Mouse (Mus musculus) hindbrain, embryonic 15.5 days (tissue): ENCODE data around the gene Tmem245. TPM values are rescaled to one million over a fixed set of nuclear protein-coding genes. Genes with fewer than 3 reads are reported as not detected.

Experiments used
- ATAC-seq: fragments of 200-750 bp; cut with Nextera tagmentation; 2 replicates; pipeline ENCODE4 v1.8.0; 2017; ENCODE audit warnings: low read depth, moderate number of reproducible peaks, moderate TSS enrichment; ENCODE audit not compliant: low FRiP score
- H3K27ac ChIP-seq: fragments of 300-500 bp; sonication (generic); replicated peaks from 2 replicates; pipeline ENCODE4 v1.5.1; 2015; ENCODE audit warnings: mild to moderate bottlenecking, inconsistent platforms
- H3K27me3 ChIP-seq: fragments of 300-500 bp; sonication (generic); 2 replicates; pipeline ENCODE4 v1.6.1; 2015; ENCODE audit warnings: control low read depth, inconsistent platforms
- H3K36me3 ChIP-seq: fragments of 300-500 bp; sonication (generic); 2 replicates; pipeline ENCODE4 v1.6.1; 2015; ENCODE audit warnings: control low read depth, inconsistent platforms
- H3K4me1 ChIP-seq: fragments of 300-500 bp; sonication (generic); replicated peaks from 2 replicates; pipeline ENCODE4 v1.6.1; 2015; ENCODE audit warnings: control low read depth, inconsistent platforms
- H3K4me2 ChIP-seq: fragments of 300-500 bp; sonication (generic); 2 replicates; pipeline ENCODE4 v1.6.1; 2015; ENCODE audit warnings: moderate library complexity, mild to moderate bottlenecking, inconsistent platforms
- H3K4me3 ChIP-seq: fragments of 300-500 bp; sonication (generic); 2 replicates; pipeline ENCODE4 v1.5.1; 2015; ENCODE audit warnings: mild to moderate bottlenecking, inconsistent platforms
- H3K9ac ChIP-seq: fragments of 300-500 bp; sonication (generic); 2 replicates; pipeline ENCODE4 v1.6.1; 2015; ENCODE audit warnings: inconsistent platforms
- H3K9me3 ChIP-seq: fragments of 300-500 bp; sonication (generic); 2 replicates; pipeline ENCODE4 v1.6.1; 2016; ENCODE audit warnings: control low read depth, inconsistent platforms
- WGBS: fragments of 180-500 bp; shearing (Covaris S2); methylation state at CpG from one replicate; pipeline ENCODE4 v1.1.7; 2015; 5-methylcytosine and 5-hydroxymethylcytosine counted together
- polyA plus RNA-seq: library from polyadenylated mRNA; unstranded; fragments of >200 nt; fragmentation: Nextera tagmentation; extraction: Ambion mirVana; gene quantifications from 2 replicates; pipeline ENCODE4 v1.2.1, GENCODE M21; 2015

Gene Tmem245
- polyA plus RNA-seq, 1 experiment from 2014 or later, result 9.4 TPM

DNA sequence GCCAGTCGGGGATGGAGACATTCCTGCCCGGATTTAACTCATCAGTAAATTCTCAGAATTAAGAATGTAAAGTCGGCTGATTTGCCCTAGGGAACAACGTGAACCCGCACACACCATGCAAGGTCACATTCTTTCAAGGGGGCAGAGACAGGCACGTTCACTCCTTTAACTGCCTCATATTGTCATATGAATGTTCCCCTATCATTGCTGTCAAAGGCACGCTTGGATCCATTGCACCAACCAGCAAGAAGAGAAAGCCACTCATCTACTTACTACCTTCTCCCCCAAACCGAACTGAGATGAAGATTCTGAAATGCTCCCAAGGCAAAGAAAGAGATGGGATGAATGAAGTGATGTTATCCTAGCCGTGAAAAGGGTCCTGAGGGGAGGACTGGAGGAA lies 88.5 kb downstream of the Tmem245 start:
- ATAC-seq, result no peak
- Histone ChIP-seq H3K27me3 (no peaks in the 10 kb centered on the region), H3K4me1 (peaks cover 17% of the 10 kb centered on the region), H3K36me3 (no peaks in the 10 kb centered on the region), H3K4me2 (no peak overlapping the region), H3K27ac (no peak overlapping the region), H3K9me3 (no peaks in the 10 kb centered on the region), H3K4me3 (no peak overlapping the region), H3K9ac (no peak overlapping the region)
- WGBS, result 73% methylated on average over 9 of the region's 9 CpGs

- H3K27me3 ChIP-seq, result no peaks in the 10 kb centered on the region
- no peaks in the 10 kb centered on the region for H3K9me3 ChIP-seq
- 82% methylated on average over 8 of the region's 8 CpGs for WGBS
- H3K9ac ChIP-seq, result no peak overlapping the region
- no peak overlapping the region for H3K4me2 ChIP-seq
- no peaks in the 10 kb centered on the region for H3K36me3 ChIP-seq
- no peak overlapping the region for H3K4me3 ChIP-seq
- H3K27ac ChIP-seq, result no peak overlapping the region
- peaks cover 4% of the 10 kb centered on the region; the same call in 1 of the 2 replicates for H3K4me1 ChIP-seq
- peak; percentile 61; the same call in 1 of the 2 replicates for ATAC-seq
Observed at GRCm38 (mm10) chr4:56856371-56856949, 90.8 kb downstream of the Tmem245 start.

DNA sequence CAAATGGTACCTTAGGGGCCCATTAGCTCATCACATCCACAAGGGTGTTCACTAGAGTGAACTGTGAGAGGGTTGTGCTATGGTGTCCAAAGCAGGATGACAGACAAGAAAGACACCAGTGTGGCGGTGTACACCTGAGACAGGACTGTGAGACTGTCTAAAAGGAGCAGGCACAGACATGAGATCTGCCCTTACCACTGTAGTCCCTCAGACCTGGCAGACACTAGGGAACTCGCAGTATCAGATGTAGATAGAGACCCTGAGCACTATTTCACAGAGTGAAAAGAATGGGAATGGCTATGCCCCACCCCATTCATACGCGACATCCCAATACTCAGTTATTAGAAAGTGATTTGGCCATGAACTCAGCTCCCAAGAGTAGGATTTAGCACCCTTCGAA lies 91.3 kb downstream of the Tmem245 start:
- WGBS, result 93% methylated on average over 5 of the region's 5 CpGs

DNA sequence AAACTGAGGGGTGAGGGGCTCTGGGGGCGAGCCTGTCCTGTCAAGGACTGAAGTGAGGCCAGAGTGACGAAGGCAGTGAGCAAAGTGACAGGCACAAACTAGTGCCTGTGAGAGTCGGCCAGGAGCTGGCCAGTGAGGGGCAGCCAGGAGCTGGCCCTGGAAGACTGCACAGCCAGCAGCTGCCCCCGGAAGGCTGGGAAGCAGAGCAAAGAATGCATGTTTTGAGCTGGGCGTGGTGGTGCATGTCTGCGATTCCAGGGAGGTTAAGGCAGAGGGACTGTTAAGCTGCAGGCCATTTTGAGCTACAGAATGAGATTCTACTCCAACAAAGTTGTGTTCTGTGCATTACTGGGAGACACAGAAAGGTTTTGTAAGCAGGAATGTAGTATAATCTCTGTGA lies 96.5 kb downstream of the Tmem245 start:
- H3K9ac ChIP-seq, result no peak overlapping the region
- H3K4me1 ChIP-seq, result peaks cover 8% of the 10 kb centered on the region; the same call in 1 of the 2 replicates
- no peak for ATAC-seq
- no peak overlapping the region for H3K27ac ChIP-seq
- H3K9me3 ChIP-seq, result no peaks in the 10 kb centered on the region
- WGBS, result 37% methylated on average over 6 of the region's 6 CpGs
- H3K4me2 ChIP-seq, result no peak overlapping the region
- no peaks in the 10 kb centered on the region for H3K27me3 ChIP-seq
- H3K36me3 ChIP-seq, result peaks cover 2% of the 10 kb centered on the region; the same call in 1 of the 2 replicates
- H3K4me3 ChIP-seq, result no peak overlapping the region

More for the DNA sequence above, 91.3 kb downstream of the Tmem245 start:
- peak; percentile 54; the same call in 1 of the 2 replicates for ATAC-seq
- Histone ChIP-seq H3K9ac (no peak overlapping the region), H3K4me3 (no peak overlapping the region), H3K27me3 (no peaks in the 10 kb centered on the region), H3K4me1 (peaks cover 4% of the 10 kb centered on the region; the same call in 1 of the 2 replicates), H3K36me3 (no peaks in the 10 kb centered on the region), H3K4me2 (no peak overlapping the region), H3K27ac (no peak overlapping the region), H3K9me3 (no peaks in the 10 kb centered on the region)

- H3K9me3 ChIP-seq, result no peaks in the 10 kb centered on the region
- no peak for ATAC-seq
- no peak overlapping the region for H3K9ac ChIP-seq
- 90% methylated on average over 6 of the region's 6 CpGs for WGBS
- H3K4me3 ChIP-seq, result no peak overlapping the region
- H3K4me2 ChIP-seq, result no peak overlapping the region
- H3K27me3 ChIP-seq, result no peaks in the 10 kb centered on the region
- no peak overlapping the region for H3K27ac ChIP-seq
- peaks cover 21% of the 10 kb centered on the region for H3K36me3 ChIP-seq
- H3K4me1 ChIP-seq, result peaks cover 4% of the 10 kb centered on the region; the same call in 1 of the 2 replicates
Observed at GRCm38 (mm10) chr4:56848044-56848443, 99.2 kb downstream of the Tmem245 start.

GRCm38 (mm10) chr4:56847400-56847799 lies 99.8 kb downstream of the Tmem245 start:
- 100% methylated on average over 3 of the region's 3 CpGs for WGBS
- Histone ChIP-seq H3K27ac (no peak overlapping the region), H3K9me3 (no peaks in the 10 kb centered on the region), H3K9ac (no peak overlapping the region), H3K4me1 (peaks cover 4% of the 10 kb centered on the region; the same call in 1 of the 2 replicates), H3K36me3 (peaks cover 22% of the 10 kb centered on the region), H3K27me3 (no peaks in the 10 kb centered on the region), H3K4me2 (no peak overlapping the region), H3K4me3 (no peak overlapping the region)
- ATAC-seq, result no peak

DNA sequence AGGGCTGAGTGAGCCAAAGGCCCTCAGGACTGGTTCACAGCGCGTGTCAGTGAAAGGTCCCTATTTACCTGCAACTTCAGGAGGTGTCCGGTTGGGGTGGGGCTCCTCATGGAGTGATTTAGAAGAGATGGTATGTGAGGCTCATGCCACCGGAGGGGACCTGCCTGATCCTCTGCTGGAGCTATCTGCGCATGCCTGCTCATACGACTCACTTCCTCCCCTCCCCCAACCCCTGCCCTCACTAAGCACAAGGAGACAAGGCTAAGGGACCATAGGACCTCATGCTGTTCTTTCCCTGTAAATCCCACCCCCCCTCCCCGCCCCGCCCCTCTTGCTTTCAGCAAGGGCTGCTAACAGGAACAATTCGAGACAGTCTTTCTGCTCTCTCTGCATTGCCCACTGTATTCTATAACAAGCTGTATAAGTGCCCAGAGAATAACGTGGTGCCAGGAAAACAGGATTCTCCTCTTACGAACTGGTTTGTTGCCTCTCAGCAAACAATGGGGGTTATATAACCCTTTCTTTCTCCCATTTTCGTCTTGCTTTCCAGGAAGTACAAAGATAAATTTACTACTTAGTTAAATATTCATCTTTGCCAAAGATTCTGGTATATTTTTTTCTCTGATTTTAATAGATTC lies 101.2 kb downstream of the Tmem245 start:
- Histone ChIP-seq H3K4me1 (peaks cover 4% of the 10 kb centered on the region; the same call in 1 of the 2 replicates), H3K27me3 (no peaks in the 10 kb centered on the region), H3K4me3 (no peak overlapping the region), H3K9me3 (no peaks in the 10 kb centered on the region), H3K9ac (no peak overlapping the region), H3K27ac (no peak overlapping the region), H3K36me3 (peaks cover 28% of the 10 kb centered on the region), H3K4me2 (no peak overlapping the region)
- ATAC-seq, result 0 out of 2 replicates have a peak, but pooled peaks have one; percentile 30
- WGBS, result 65% methylated on average over 12 of the region's 12 CpGs

DNA sequence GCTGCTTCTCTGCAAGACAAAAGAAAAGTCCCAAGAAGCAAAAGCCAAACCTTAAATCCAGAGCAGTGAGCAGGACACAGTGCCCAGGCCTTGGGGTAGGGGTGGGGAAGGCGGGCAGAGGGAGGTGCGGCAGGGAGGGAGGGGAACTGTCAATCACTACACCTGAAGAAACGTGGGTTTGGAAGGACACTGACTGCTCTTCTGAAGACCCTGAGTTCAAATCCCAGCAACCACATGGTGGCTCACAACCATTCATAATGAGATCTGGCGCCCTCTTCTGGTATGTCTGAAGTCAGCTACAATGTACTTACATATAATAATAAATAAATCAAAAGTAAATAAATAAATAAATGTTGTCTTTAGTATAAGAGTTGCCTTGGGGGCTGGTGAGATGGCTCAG lies 102.3 kb downstream of the Tmem245 start:
- 95% methylated on average over 4 of the region's 4 CpGs for WGBS

GRCm38 (mm10) chr4:56843963-56844362 lies 103.3 kb downstream of the Tmem245 start:
- 92% methylated on average over 2 of the region's 2 CpGs for WGBS
- Histone ChIP-seq H3K4me1 (no peaks in the 10 kb centered on the region), H3K4me3 (no peak overlapping the region), H3K36me3 (peaks cover 44% of the 10 kb centered on the region), H3K4me2 (no peak overlapping the region), H3K27me3 (no peaks in the 10 kb centered on the region), H3K27ac (no peak overlapping the region), H3K9ac (no peak overlapping the region), H3K9me3 (no peaks in the 10 kb centered on the region)
- ATAC-seq, result no peak

More for the DNA sequence above, 102.3 kb downstream of the Tmem245 start:
- H3K4me3 ChIP-seq, result no peak overlapping the region
- no peaks in the 10 kb centered on the region for H3K4me1 ChIP-seq
- ATAC-seq, result no peak
- H3K27me3 ChIP-seq, result no peaks in the 10 kb centered on the region
- H3K9me3 ChIP-seq, result no peaks in the 10 kb centered on the region
- H3K36me3 ChIP-seq, result peaks cover 38% of the 10 kb centered on the region
- H3K9ac ChIP-seq, result no peak overlapping the region
- no peak overlapping the region for H3K4me2 ChIP-seq
- no peak overlapping the region for H3K27ac ChIP-seq

DNA sequence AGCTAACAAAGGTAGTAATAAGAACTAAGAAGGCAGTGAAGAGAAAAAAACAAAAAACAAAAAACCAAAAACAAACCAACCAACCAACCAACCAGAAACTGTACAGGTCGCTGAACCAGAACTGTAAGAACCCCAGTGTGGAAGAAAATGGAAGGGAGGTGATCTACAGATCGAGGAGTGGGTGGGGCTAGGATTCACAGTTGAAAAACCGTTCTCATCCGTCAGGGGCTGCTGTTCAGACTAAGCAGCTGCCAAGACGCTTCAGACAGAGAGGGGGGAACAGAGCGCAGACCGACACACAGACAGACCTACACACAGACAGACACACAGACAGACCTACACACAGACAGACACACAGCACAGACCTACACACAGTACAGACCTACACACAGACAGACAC lies 104.7 kb downstream of the Tmem245 start:
- Histone ChIP-seq H3K4me2 (no peak overlapping the region), H3K27me3 (no peaks in the 10 kb centered on the region), H3K4me3 (no peak overlapping the region), H3K9me3 (no peaks in the 10 kb centered on the region), H3K4me1 (no peaks in the 10 kb centered on the region), H3K9ac (no peak overlapping the region), H3K27ac (no peak overlapping the region), H3K36me3 (peaks cover 54% of the 10 kb centered on the region)
- no peak for ATAC-seq
- 84% methylated on average over 7 of the region's 7 CpGs for WGBS

DNA sequence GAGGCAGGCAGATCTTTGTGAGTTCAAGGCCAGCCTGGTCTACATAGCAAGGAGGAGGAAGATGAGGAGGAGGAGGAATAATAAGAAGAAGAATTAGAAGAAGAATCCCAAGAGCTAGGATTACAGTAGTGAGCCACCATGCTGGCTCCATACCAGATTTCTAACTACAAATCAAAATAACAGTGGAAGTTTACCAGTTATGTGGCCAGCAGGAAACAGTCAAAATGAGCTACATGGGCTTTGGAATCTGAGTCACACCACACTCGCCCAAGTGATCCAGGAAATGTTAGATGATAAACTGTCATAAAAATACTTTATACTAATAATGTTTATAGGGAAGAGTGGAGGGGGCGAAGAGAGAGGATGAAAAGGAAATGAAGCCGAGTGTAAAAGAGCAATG lies 106.9 kb downstream of the Tmem245 start:
- no peak for ATAC-seq
- H3K27me3 ChIP-seq, result no peaks in the 10 kb centered on the region
- H3K4me3 ChIP-seq, result no peak overlapping the region
- H3K4me1 ChIP-seq, result no peaks in the 10 kb centered on the region
- peaks cover 53% of the 10 kb centered on the region for H3K36me3 ChIP-seq
- no peaks in the 10 kb centered on the region for H3K9me3 ChIP-seq
- no peak overlapping the region for H3K9ac ChIP-seq
- 93% methylated on average over 3 of the region's 3 CpGs for WGBS
- H3K4me2 ChIP-seq, result no peak overlapping the region
- H3K27ac ChIP-seq, result no peak overlapping the region

GRCm38 (mm10) chr4:56837661-56838060 lies 109.6 kb downstream of the Tmem245 start:
- no peak overlapping the region for H3K4me2 ChIP-seq
- WGBS, result 81% methylated on average over 6 of the region's 6 CpGs

More at GRCm38 (mm10) chr4:56837661-56838060, 109.6 kb downstream of the Tmem245 start:
- ATAC-seq, result no peak
- no peak overlapping the region for H3K4me3 ChIP-seq
- no peaks in the 10 kb centered on the region for H3K9me3 ChIP-seq
- H3K36me3 ChIP-seq, result peaks cover 49% of the 10 kb centered on the region
- no peak overlapping the region for H3K27ac ChIP-seq
- H3K4me1 ChIP-seq, result no peaks in the 10 kb centered on the region
- H3K27me3 ChIP-seq, result no peaks in the 10 kb centered on the region
- no peak overlapping the region for H3K9ac ChIP-seq
